ENCODE assay signal across 10 mouse cellular contexts in genomic region chr15:102512010-102512409, GRCm38 (mm10). TPM values are rescaled to one million over a fixed set of nuclear protein-coding genes. Genes with fewer than 3 reads are reported as not detected.
DNase-seq lines count a peak whose midpoint lies in the region; ATAC-seq and TF ChIP-seq lines count a peak whose summit lies in the region.
"Had no signal": no experiment of that assay in that cellular context is flagged by ENCODE, and none has a peak within 500 bp of the region (broad histone marks: within the 10 kb centered on the region; RNA-seq: fewer than 3 reads in every experiment).

No protein-coding gene starts in this region.

- no peaks in the 10 kb centered on the region for H3K27me3 ChIP-seq in stomach, embryonic 14.5 days (ENCODE audit: control insufficient read depth, insufficient read depth, low read length)
- no peaks in the 10 kb centered on the region for H3K27me3 ChIP-seq in stomach, postnatal 0 days (ENCODE audit: control insufficient read depth, insufficient read depth, low read length)
- H3K27me3 ChIP-seq in limb, embryonic 13.5 days, result no peaks in the 10 kb centered on the region

- ATAC-seq in stomach, embryonic 14.5 days (ENCODE audit: insufficient number of reproducible peaks, insufficient read depth, low FRiP score, low read depth), result no peak
- ATAC-seq in stomach, postnatal 0 days (ENCODE audit: low FRiP score, low TSS enrichment), result no peak
- no peak for ATAC-seq in limb, embryonic 13.5 days (ENCODE audit: low FRiP score, low read depth)

- H3K9ac ChIP-seq in stomach, embryonic 14.5 days (replicated peaks; ENCODE audit: low read depth, low read length), result no peak overlapping the region
- no peak overlapping the region for H3K9ac ChIP-seq in stomach, postnatal 0 days (ENCODE audit: low read length)
- H3K9ac ChIP-seq in limb, embryonic 13.5 days, result peak overlapping the region; percentile 43

- 35% methylated on average over 5 of the region's 5 CpGs for WGBS in stomach, embryonic 14.5 days
- 47% methylated on average over 5 of the region's 5 CpGs for WGBS in stomach, postnatal 0 days
- 23% methylated on average over 5 of the region's 5 CpGs for WGBS in limb, embryonic 13.5 days

- peak overlapping the region; percentile 41; the same call in 1 of the 2 replicates for H3K27ac ChIP-seq in stomach, embryonic 14.5 days (ENCODE audit: low read length)
- H3K27ac ChIP-seq in stomach, postnatal 0 days (replicated peaks), result no peak overlapping the region; the same call in 1 of the 2 replicates
- no peak overlapping the region; the same call in 1 of the 2 replicates for H3K27ac ChIP-seq in limb, embryonic 13.5 days

- no peak for TF ChIP-seq EP300 in stomach, postnatal 0 days (optimal IDR thresholded peaks at IDR 0.05)

- H3K4me1 ChIP-seq in stomach, embryonic 14.5 days (ENCODE audit: control insufficient read depth, insufficient read depth, low read length), result peaks cover 28% of the 10 kb centered on the region
- H3K4me1 ChIP-seq in stomach, postnatal 0 days (replicated peaks; ENCODE audit: control insufficient read depth, insufficient read depth), result no peaks in the 10 kb centered on the region
- peaks cover 59% of the 10 kb centered on the region for H3K4me1 ChIP-seq in limb, embryonic 13.5 days

- peaks cover 4% of the 10 kb centered on the region; the same call in 1 of the 2 replicates for H3K36me3 ChIP-seq in stomach, embryonic 14.5 days (ENCODE audit: control insufficient read depth, insufficient read depth, low read length)
- no peaks in the 10 kb centered on the region for H3K36me3 ChIP-seq in stomach, postnatal 0 days (ENCODE audit: control insufficient read depth, insufficient read depth, low read length)
- 0 out of 2 replicates have a peak, but pooled peaks cover 10% of the 10 kb centered on the region for H3K36me3 ChIP-seq in limb, embryonic 13.5 days

- no peaks in the 10 kb centered on the region for H3K9me3 ChIP-seq in stomach, embryonic 14.5 days (ENCODE audit: control insufficient read depth, low read depth, low read length)
- H3K9me3 ChIP-seq in stomach, postnatal 0 days (ENCODE audit: control insufficient read depth, low read length), result no peaks in the 10 kb centered on the region
- H3K9me3 ChIP-seq in limb, embryonic 13.5 days, result no peaks in the 10 kb centered on the region

- TF ChIP-seq CTCF in stomach, postnatal 0 days (IDR thresholded peaks at IDR 0.05; ENCODE audit: low read depth), result no peak

- peak; percentile 30 for DNase-seq in embryo, embryonic 10 days (ENCODE audit: low spot score)
- DNase-seq in embryo, embryonic 9.5 days (ENCODE audit: extremely low spot score), result no peak
- no peak for DNase-seq in stomach, postnatal 0 days (ENCODE audit: low spot score)
- no peak for DNase-seq in gastrocnemius, postnatal 36 days
- no peak for DNase-seq in c-Kit-positive CD71-positive TER-119-positive erythroid progenitor cells, embryonic 14.5 days (ENCODE audit: low spot score)
- DNase-seq in thymus, postnatal 10 days (ENCODE audit: low spot score in 2 of 2), result no peak
- DNase-seq: gastrocnemius, postnatal 14 days; lung, postnatal 36 days had no signal

- H3K4me3 ChIP-seq in stomach, embryonic 14.5 days (ENCODE audit: low read depth, low read length), result no peak overlapping the region
- no peak overlapping the region for H3K4me3 ChIP-seq in stomach, postnatal 0 days (ENCODE audit: low read depth, low read length)
- H3K4me3 ChIP-seq in limb, embryonic 13.5 days, result no peak overlapping the region

- intact Hi-C loops in gastrocnemius, postnatal 36 days (cut with DNase I), result loop anchor here (5.0 kb wide), 1 partner anchor 35 kb away; no protein-coding TSS in a partner anchor

- H3K4me2 ChIP-seq in stomach, embryonic 14.5 days (replicated peaks; ENCODE audit: low read depth, low read length), result peak overlapping the region; percentile 86
- no peak overlapping the region for H3K4me2 ChIP-seq in stomach, postnatal 0 days (replicated peaks; ENCODE audit: low read depth)
- peak overlapping the region; percentile 79; the same call in 1 of the 2 replicates for H3K4me2 ChIP-seq in limb, embryonic 13.5 days (replicated peaks)

RNA-seq across cellular contexts. Expression of gene Map3k12, which starts 4.9 kb away (rescaled TPM):
- polyA plus RNA-seq in stomach, embryonic 14.5 days (2014; fragmentation: Nextera tagmentation; extraction: Ambion mirVana), result 18.6 and 20.0 TPM in 2 replicates
- 3.3 and 3.9 TPM in 2 replicates for polyA plus RNA-seq in stomach, postnatal 0 days (2015; fragmentation: Nextera tagmentation; extraction: Ambion mirVana)
- 22.4 and 24.5 TPM in 2 replicates for polyA plus RNA-seq in limb, embryonic 13.5 days (2015; fragmentation: Nextera tagmentation; extraction: Ambion mirVana)
- total RNA-seq in gastrocnemius, postnatal 36 days (2021), result 1 to 10 TPM; 1.6 to 1.9 TPM

RNA-seq across cellular contexts. Expression of gene Tarbp2, which starts 6.0 kb away (rescaled TPM):
- polyA plus RNA-seq in stomach, embryonic 14.5 days (2014; fragmentation: Nextera tagmentation; extraction: Ambion mirVana), result 87.0 and 101 TPM in 2 replicates
- polyA plus RNA-seq in stomach, postnatal 0 days (2015; fragmentation: Nextera tagmentation; extraction: Ambion mirVana), result 41.7 and 44.3 TPM in 2 replicates
- polyA plus RNA-seq in limb, embryonic 13.5 days (2015; fragmentation: Nextera tagmentation; extraction: Ambion mirVana), result 101 and 107 TPM in 2 replicates
- total RNA-seq in gastrocnemius, postnatal 36 days (2021), result 10 to 100 TPM; 33.0 to 33.4 TPM

RNA-seq across cellular contexts. Expression of gene Gm10337, which starts 8.5 kb away (rescaled TPM):
- 4.5 and 7.0 TPM in 2 replicates for polyA plus RNA-seq in stomach, embryonic 14.5 days (2014; fragmentation: Nextera tagmentation; extraction: Ambion mirVana)
- not detected in 2 replicates for polyA plus RNA-seq in stomach, postnatal 0 days (2015; fragmentation: Nextera tagmentation; extraction: Ambion mirVana)
- 2.5 and 7.5 TPM in 2 replicates for polyA plus RNA-seq in limb, embryonic 13.5 days (2015; fragmentation: Nextera tagmentation; extraction: Ambion mirVana)
- not detected for total RNA-seq in gastrocnemius, postnatal 36 days (2021)
- total RNA-seq: gastrocnemius, postnatal 14 days had no signal

RNA-seq across cellular contexts. Expression of gene Npff, which starts 12.7 kb away (rescaled TPM):
- 2.3 and 3.1 TPM in 2 replicates for polyA plus RNA-seq in stomach, embryonic 14.5 days (2014; fragmentation: Nextera tagmentation; extraction: Ambion mirVana)
- polyA plus RNA-seq in stomach, postnatal 0 days (2015; fragmentation: Nextera tagmentation; extraction: Ambion mirVana), result 1.1 and 1.3 TPM in 2 replicates
- 2.9 and 3.4 TPM in 2 replicates for polyA plus RNA-seq in limb, embryonic 13.5 days (2015; fragmentation: Nextera tagmentation; extraction: Ambion mirVana)
- total RNA-seq in gastrocnemius, postnatal 36 days (2021), result 1 to 10 TPM; 1.3 to 2.1 TPM

RNA-seq across cellular contexts. Expression of gene Pcbp2, which starts 41.7 kb away (rescaled TPM):
- 298 and 302 TPM in 2 replicates for polyA plus RNA-seq in stomach, embryonic 14.5 days (2014; fragmentation: Nextera tagmentation; extraction: Ambion mirVana)
- polyA plus RNA-seq in stomach, postnatal 0 days (2015; fragmentation: Nextera tagmentation; extraction: Ambion mirVana), result 90.7 and 96.2 TPM in 2 replicates
- polyA plus RNA-seq in limb, embryonic 13.5 days (2015; fragmentation: Nextera tagmentation; extraction: Ambion mirVana), result 262 and 273 TPM in 2 replicates
- total RNA-seq in gastrocnemius, postnatal 36 days (2021), result 100 to 1,000 TPM; 350 to 411 TPM
